Mouse (Mus musculus) cortical plate, adult 2 months (tissue): Measurements from ENCODE around the gene Ttll11.

ENCODE experiments used
- CTCF ChIP-seq: fragments of 200-500 bp; IDR thresholded peaks from 2 replicates; pipeline ENCODE4 v1.5.1; 2011; ENCODE audit warnings: mild to moderate bottlenecking, control low read depth, low read length; ENCODE audit not compliant: insufficient read depth; ENCODE audit errors: extremely low read depth
- POLR2A ChIP-seq: fragments of 200-500 bp; IDR thresholded peaks from 2 replicates; pipeline ENCODE4 v1.6.1; 2011; ENCODE audit warnings: mild to moderate bottlenecking, low read length, control low read depth; ENCODE audit not compliant: insufficient read depth; ENCODE audit errors: extremely low read depth

- TF ChIP-seq POLR2A (no peak), CTCF (no peak)
Measured at GRCm38 (mm10) chr2:35746638-35747037, 233.1 kb downstream of the Ttll11 start.
